Mouse (Mus musculus) CD8-positive naive resting alpha-beta T cell, adult 2 months (primary cell): ENCODE results near the gene Sun3.
A peak's percentile ranks its signal among the peaks of the same experiment; 100 is the strongest.

ENCODE experiments used
- DNase-seq, 2 experiments: peaks; one replicate each; pipeline ENCODE4 v3.0.0; 2022; ENCODE audit warnings: low read depth in 2 of 2, low spot score in 2 of 2

Gene Sun3

DNA sequence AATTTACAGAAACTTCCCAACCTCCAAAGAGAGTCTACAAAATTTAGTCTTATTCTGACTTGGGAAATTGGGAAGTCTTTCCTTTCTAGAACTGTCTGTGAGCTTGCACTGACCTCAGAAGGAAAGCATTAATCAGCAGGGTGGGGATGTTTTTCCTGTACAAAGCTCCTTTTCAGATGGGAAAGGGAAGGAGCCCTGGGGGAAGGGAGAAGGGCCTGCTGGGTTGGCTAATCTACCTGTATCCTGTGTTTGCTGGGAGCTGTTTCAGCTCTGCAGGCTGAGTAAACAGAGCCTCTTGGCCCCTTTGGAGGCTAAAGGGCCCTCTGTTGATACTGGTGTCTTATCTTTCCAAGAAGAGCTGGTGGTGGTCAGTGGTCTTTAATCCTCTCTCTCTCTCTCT lies 62.7 kb downstream of the Sun3 start:
- no peak for DNase-seq

DNA sequence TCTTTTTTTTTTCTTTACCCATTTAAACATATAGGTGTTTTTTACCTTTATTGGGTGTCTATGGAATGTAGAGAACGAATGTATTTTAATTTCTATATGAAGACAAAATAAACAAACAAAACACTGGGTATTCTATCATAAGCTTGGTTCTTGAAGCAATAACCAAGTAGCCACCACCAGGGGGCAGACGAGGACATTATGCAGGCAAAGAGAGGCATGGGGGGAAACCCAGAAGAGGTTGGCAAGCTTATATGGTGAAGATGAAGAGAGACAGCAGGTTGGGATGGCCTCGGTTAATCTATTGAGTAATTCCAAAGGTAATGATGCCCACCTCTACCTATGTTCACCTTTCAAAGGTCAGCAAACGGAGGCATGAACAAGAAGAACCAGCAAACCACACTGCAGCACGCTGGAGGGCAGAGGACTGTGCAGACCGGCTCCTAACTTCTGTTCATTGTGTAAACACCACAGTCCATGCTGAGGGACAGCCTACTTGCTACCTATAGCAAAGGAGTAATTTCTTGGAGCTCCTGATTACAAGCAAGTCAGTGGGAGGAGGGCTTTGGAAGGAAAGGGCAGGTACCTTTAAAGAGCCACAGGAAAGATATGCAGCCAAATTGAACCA lies 65.4 kb downstream of the Sun3 start:
- DNase-seq = peak; percentile 32 to 55

DNA sequence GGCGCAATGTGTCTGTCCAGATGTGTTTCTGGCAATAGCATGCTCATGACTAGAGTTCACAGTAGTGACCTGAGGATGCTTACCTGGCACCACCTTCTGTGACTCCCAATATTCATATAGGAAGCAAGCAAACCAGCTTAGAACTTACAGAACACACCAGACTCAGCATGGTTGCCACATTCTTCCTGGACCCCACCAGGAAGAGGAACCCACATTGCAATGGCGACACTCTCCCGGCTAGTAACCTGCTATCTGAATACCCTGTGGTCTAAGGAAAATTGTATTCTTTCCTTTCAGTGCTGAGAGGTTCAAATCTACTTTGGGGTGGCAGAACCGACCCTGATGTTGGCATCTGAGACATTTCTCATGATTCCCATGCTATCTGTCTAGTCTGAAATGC lies 70.6 kb downstream of the Sun3 start:
- DNase-seq = no peak

DNA sequence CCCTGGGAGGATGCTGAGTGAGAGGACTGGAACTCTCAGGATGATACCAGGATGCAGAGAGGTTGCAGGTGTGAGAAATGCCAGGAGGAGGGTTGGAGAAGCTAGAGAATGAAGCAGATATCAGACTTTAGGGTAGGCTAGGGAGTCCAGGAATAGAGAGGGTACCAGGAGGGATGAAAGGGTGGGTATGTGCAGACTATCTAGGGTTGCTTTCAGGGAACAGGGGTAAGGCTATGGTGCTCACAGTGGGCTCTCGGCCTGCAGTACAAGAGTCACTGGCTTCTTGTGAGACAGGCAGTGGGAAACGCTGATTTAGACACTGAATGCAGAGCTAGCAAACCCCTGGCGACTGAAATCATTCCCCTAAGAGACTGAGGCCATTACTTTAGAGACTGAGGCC lies 75.6 kb downstream of the Sun3 start, which contains the start of gene Pkd1l1:
Pkd1l1 (minus strand) TSS at position 101 of the 400 bp plus-strand sequence.
- no peak for DNase-seq

DNA sequence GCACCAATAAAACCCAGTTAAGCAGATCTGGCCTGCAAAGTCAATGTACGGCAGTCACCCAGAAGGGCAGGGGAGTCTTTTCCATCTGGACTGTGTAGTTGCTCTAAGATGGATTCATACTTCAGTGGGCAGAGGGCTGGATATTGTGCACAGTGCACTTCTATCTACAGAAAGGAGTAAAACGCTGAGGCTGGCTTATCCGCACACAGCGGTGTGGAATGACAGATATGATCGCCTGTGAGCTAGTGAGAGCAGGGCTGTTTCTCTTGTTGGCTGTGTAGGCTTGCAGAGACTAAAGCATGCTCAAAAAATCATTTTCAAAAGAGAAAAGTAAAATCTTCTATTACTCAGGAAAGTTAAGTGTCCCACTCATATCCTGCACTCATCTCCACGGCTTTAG lies 76.7 kb downstream of the Sun3 start:
- DNase-seq = no peak

DNA sequence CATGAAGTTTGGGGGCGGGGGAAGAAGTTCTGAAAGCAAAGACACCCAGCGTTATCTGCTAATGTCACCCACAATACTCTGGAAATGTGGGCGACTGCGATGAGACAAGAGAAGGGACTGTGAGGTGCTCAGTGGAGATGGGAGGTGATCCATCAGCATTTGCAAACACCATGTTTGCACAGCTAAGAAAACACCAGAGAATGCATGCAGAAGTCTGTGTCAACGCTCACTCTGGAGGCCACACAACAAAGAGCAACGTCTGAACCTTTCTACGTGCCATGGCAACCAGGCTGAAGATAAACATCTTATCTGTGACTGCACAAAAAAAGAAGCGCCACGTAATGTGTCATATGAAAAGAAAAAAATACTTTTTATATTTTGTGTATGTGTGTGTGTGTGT lies 78.3 kb downstream of the Sun3 start:
- no peak for DNase-seq

DNA sequence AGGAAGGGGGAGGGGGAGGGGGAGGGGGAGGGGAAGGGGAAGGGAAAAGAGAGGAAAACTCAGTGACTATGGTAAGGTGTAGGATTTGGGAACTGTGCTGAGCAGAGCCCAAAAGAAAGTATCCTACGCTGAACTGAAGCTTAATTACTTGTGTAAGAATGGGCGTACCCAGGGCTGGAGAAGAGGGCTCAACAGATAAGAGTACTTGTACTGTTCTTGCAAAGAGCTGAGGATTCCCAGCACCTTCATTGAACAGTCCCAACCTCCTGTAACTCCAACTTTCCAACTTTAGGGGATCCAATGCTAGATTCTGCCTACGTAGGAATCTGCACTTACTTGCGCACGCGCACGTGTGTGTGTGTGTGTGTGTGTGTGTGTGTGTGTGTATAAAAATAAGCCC lies 80.7 kb downstream of the Sun3 start:
- DNase-seq = no peak
